ENCODE assay signal across 11 mouse cellular contexts in the genomic region with DNA sequence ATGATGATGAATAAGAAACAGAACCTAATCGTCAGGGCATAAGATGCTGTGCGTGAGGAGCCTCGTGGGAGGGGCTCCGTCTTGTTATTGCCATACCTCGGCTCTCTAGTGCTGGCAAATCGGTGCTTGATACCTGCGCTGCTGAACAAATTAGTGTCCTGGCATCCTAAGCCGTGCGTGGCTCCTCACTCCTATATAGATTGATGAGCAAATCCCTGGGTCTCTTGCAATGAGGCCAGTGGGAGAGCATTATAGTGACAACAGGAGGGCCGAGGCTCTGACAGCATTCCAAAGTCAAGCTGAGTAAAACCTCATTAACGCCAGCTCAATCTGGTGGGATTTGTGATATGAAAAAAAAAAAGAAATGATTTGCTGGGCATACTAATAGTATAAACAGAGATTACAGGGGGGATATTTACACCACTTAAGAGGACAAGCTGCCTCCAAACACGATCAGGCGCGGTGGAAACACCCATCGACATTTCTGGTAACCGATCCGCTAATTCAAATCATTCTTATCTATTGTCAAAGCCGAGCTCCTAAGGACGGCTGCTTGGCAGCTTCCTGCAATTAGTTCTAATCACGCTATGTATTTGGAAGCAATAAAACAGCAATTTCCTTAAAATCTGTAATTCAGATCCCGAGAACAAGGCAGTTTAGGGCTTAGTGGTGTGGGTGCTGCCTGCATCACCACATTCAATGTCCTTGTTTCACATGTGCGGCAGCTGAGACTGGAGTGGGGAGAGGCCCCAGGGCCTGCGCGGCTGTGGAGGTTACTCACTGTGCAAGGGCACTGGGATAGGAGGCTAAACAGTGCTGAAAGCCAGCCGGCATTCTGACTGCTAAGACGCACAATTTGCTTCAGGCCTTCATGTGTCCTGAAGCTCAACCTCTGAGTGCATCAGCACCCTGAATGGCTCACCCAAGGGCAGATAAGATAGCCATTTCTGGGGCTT. TPM values are rescaled to one million over a fixed set of nuclear protein-coding genes. Genes with fewer than 3 reads are reported as not detected.
A peak's percentile ranks its signal among the peaks of the same experiment; 100 is the strongest.
DNase-seq lines count a peak whose midpoint lies in the region; ATAC-seq lines count a peak whose summit lies in the region.
"Had no signal": no experiment of that assay in that cellular context is flagged by ENCODE, and none has a peak within 500 bp of the region (broad histone marks: within the 10 kb centered on the region; RNA-seq: fewer than 3 reads in every experiment).

No protein-coding gene starts in this region.

- H3K4me2 ChIP-seq in forebrain, embryonic 14.5 days (ENCODE audit: low read length) = peak overlapping the region; percentile 40
- no peak overlapping the region for H3K4me2 ChIP-seq in midbrain, embryonic 11.5 days
- no peak overlapping the region for H3K4me2 ChIP-seq in kidney, embryonic 16.5 days (replicated peaks; ENCODE audit: low read depth, low read length)

- peak overlapping the region; percentile 48; the same call in 1 of the 2 replicates for H3K27ac ChIP-seq in forebrain, embryonic 14.5 days (ENCODE audit: low read depth, low read length)
- H3K27ac ChIP-seq in midbrain, embryonic 11.5 days (ENCODE audit: low read depth, low read length) = no peak overlapping the region
- H3K27ac ChIP-seq in kidney, embryonic 16.5 days (ENCODE audit: low read length) = no peak overlapping the region

- H3K4me1 ChIP-seq in forebrain, embryonic 14.5 days (ENCODE audit: control insufficient read depth, insufficient read depth, low read length) = peaks cover 12% of the 10 kb centered on the region
- peaks cover 3% of the 10 kb centered on the region; the same call in 1 of the 2 replicates for H3K4me1 ChIP-seq in midbrain, embryonic 11.5 days (ENCODE audit: control insufficient read depth, insufficient read depth, low read length)
- H3K4me1 ChIP-seq in kidney, embryonic 16.5 days (ENCODE audit: insufficient read depth, low read length) = 0 out of 2 replicates have a peak, but pooled peaks cover 5% of the 10 kb centered on the region

- no peaks in the 10 kb centered on the region for H3K36me3 ChIP-seq in forebrain, embryonic 14.5 days (ENCODE audit: control insufficient read depth, insufficient read depth, low read length)
- H3K36me3 ChIP-seq in midbrain, embryonic 11.5 days (ENCODE audit: control insufficient read depth, insufficient read depth, low read length) = no peaks in the 10 kb centered on the region
- no peaks in the 10 kb centered on the region for H3K36me3 ChIP-seq in kidney, embryonic 16.5 days (ENCODE audit: insufficient read depth, low read length)

- no peak overlapping the region for H3K4me3 ChIP-seq in forebrain, embryonic 14.5 days (ENCODE audit: low read depth, low read length)
- H3K4me3 ChIP-seq in midbrain, embryonic 11.5 days (ENCODE audit: low read depth, low read length) = no peak overlapping the region
- no peak overlapping the region for H3K4me3 ChIP-seq in kidney, embryonic 16.5 days (ENCODE audit: low read length)

- peak; percentile 13 to 14 for DNase-seq in cerebellum, postnatal 25 days
- no peak for DNase-seq in cerebellum, adult 11 months
- peak; percentile 18 for DNase-seq in adrenal gland, postnatal 25 days
- peak; percentile 74 for DNase-seq in forebrain, embryonic 14.5 days (ENCODE audit: low spot score)
- peak; percentile 90 for DNase-seq in midbrain, embryonic 11.5 days (ENCODE audit: low spot score, missing footprints)
- DNase-seq in ovary, postnatal 14 days (ENCODE audit: low spot score) = no peak

- no peaks in the 10 kb centered on the region for H3K9me3 ChIP-seq in forebrain, embryonic 14.5 days (replicated peaks; ENCODE audit: control insufficient read depth, low read length)
- H3K9me3 ChIP-seq in midbrain, embryonic 11.5 days (ENCODE audit: control insufficient read depth, low read length) = no peaks in the 10 kb centered on the region
- H3K9me3 ChIP-seq in kidney, embryonic 16.5 days (ENCODE audit: low read length) = no peaks in the 10 kb centered on the region

- peak overlapping the region; percentile 49; the same call in 1 of the 2 replicates for H3K9ac ChIP-seq in forebrain, embryonic 14.5 days (ENCODE audit: low read length)
- H3K9ac ChIP-seq in midbrain, embryonic 11.5 days (ENCODE audit: low read length) = peak overlapping the region; percentile 11; the same call in 1 of the 2 replicates
- H3K9ac ChIP-seq in kidney, embryonic 16.5 days (replicated peaks; ENCODE audit: low read length) = no peak overlapping the region

- H3K27me3 ChIP-seq in forebrain, embryonic 14.5 days (replicated peaks; ENCODE audit: control insufficient read depth, insufficient read depth, low read length) = peaks cover 7% of the 10 kb centered on the region; the same call in 1 of the 2 replicates
- H3K27me3 ChIP-seq in midbrain, embryonic 11.5 days (ENCODE audit: control insufficient read depth, insufficient read depth, low read length) = no peaks in the 10 kb centered on the region; the same call in 1 of the 2 replicates
- peaks cover 8% of the 10 kb centered on the region; the same call in 1 of the 2 replicates for H3K27me3 ChIP-seq in kidney, embryonic 16.5 days (ENCODE audit: insufficient read depth, low read length)

- WGBS in forebrain, embryonic 14.5 days = 6% methylated on average over 26 of the region's 26 CpGs
- 20% methylated on average over 26 of the region's 26 CpGs for WGBS in midbrain, embryonic 11.5 days
- 29% methylated on average over 26 of the region's 26 CpGs for WGBS in kidney, embryonic 16.5 days

- ATAC-seq in forebrain, embryonic 14.5 days = peak; percentile 86
- ATAC-seq in midbrain, embryonic 11.5 days (ENCODE audit: low FRiP score) = peak; percentile 65
- ATAC-seq in inflammation-experienced regulatory T-cells, adult 6 months = no peak
- no peak for ATAC-seq in kidney, embryonic 16.5 days (ENCODE audit: low FRiP score, low TSS enrichment)

RNA-seq across cellular contexts. Expression of a gene that starts 4.5 kb away (rescaled TPM):
- total RNA-seq in adrenal gland, postnatal 25 days (2021) = 0.24 TPM in 1 of 2 replicates, not detected in the other
- polyA plus RNA-seq in forebrain, embryonic 14.5 days (2014; fragmentation: Nextera tagmentation; extraction: Ambion mirVana) = not detected in 2 replicates
- polyA plus RNA-seq in midbrain, embryonic 11.5 days (2014; fragmentation: Nextera tagmentation; extraction: Ambion mirVana) = not detected in 2 replicates
- 1 to 10 TPM in 2 of 3 experiments, under 1 TPM in 1; 0.40 to 1.6 (median 1.1) TPM for polyA plus RNA-seq in inflammation-experienced regulatory T-cells, adult 6 months (2017; shearing (Covaris generic))
- polyA plus RNA-seq in kidney, embryonic 16.5 days (2015; fragmentation: Nextera tagmentation; extraction: Ambion mirVana) = 0.12 TPM in 1 of 2 replicates, not detected in the other
- total RNA-seq: layer of hippocampus, postnatal 25 days had no signal
- polyA plus RNA-seq: lung, embryonic 16.5 days; stomach, embryonic 14.5 days had no signal

RNA-seq across cellular contexts. Expression of a gene that starts 16.5 kb away (rescaled TPM):
- not detected in 2 replicates for total RNA-seq in adrenal gland, postnatal 25 days (2021)
- not detected in 2 replicates for polyA plus RNA-seq in forebrain, embryonic 14.5 days (2014; fragmentation: Nextera tagmentation; extraction: Ambion mirVana)
- 0.12 and 0.20 TPM in 2 replicates for polyA plus RNA-seq in midbrain, embryonic 11.5 days (2014; fragmentation: Nextera tagmentation; extraction: Ambion mirVana)
- under 1 TPM in 1 of 3 experiments, not detected in 2; 0.28 TPM for polyA plus RNA-seq in inflammation-experienced regulatory T-cells, adult 6 months (2017; shearing (Covaris generic))
- not detected in 2 replicates for polyA plus RNA-seq in kidney, embryonic 16.5 days (2015; fragmentation: Nextera tagmentation; extraction: Ambion mirVana)
- total RNA-seq: layer of hippocampus, postnatal 25 days had no signal
- polyA plus RNA-seq: lung, embryonic 16.5 days; stomach, embryonic 14.5 days had no signal

RNA-seq across cellular contexts. Expression of a gene that starts 30.2 kb away (rescaled TPM):
- 0.33 TPM in 1 of 2 replicates, not detected in the other for total RNA-seq in adrenal gland, postnatal 25 days (2021)
- 0.11 and 0.28 TPM in 2 replicates for polyA plus RNA-seq in forebrain, embryonic 14.5 days (2014; fragmentation: Nextera tagmentation; extraction: Ambion mirVana)
- polyA plus RNA-seq in midbrain, embryonic 11.5 days (2014; fragmentation: Nextera tagmentation; extraction: Ambion mirVana) = 0.08 and 0.11 TPM in 2 replicates
- polyA plus RNA-seq in inflammation-experienced regulatory T-cells, adult 6 months (2017; shearing (Covaris generic)) = not detected
- polyA plus RNA-seq in kidney, embryonic 16.5 days (2015; fragmentation: Nextera tagmentation; extraction: Ambion mirVana) = 0.34 and 0.68 TPM in 2 replicates

RNA-seq across cellular contexts. Expression of a gene that starts 46.9 kb away (rescaled TPM):
- 7.1 and 8.4 TPM in 2 replicates for total RNA-seq in adrenal gland, postnatal 25 days (2021)
- 6.2 and 7.1 TPM in 2 replicates for polyA plus RNA-seq in forebrain, embryonic 14.5 days (2014; fragmentation: Nextera tagmentation; extraction: Ambion mirVana)
- polyA plus RNA-seq in midbrain, embryonic 11.5 days (2014; fragmentation: Nextera tagmentation; extraction: Ambion mirVana) = 6.5 and 7.4 TPM in 2 replicates
- polyA plus RNA-seq in inflammation-experienced regulatory T-cells, adult 6 months (2017; shearing (Covaris generic)) = 1 to 10 TPM; 5.1 to 9.2 (median 5.5) TPM
- 18.5 and 21.7 TPM in 2 replicates for polyA plus RNA-seq in kidney, embryonic 16.5 days (2015; fragmentation: Nextera tagmentation; extraction: Ambion mirVana)

Comparison
In these comparisons a context has a peak if more than half of its experiments do, and no peak if none do; other contexts are left out.
1. DNase-seq: peak in cerebellum, postnatal 25 days (2 of 2), adrenal gland, postnatal 25 days (single experiment), forebrain, embryonic 14.5 days (single experiment) and midbrain, embryonic 11.5 days (single experiment); none in cerebellum, adult 11 months (single experiment) and ovary, postnatal 14 days (single experiment).
2. ATAC-seq: peak in forebrain, embryonic 14.5 days (single experiment) and midbrain, embryonic 11.5 days (single experiment); none in inflammation-experienced regulatory T-cells, adult 6 months (single experiment) and kidney, embryonic 16.5 days (single experiment).